Mouse (Mus musculus) liver, adult 2 months (tissue): ENCODE results near the gene Zfp563. TPM values are rescaled to one million over a fixed set of nuclear protein-coding genes. Genes with fewer than 3 reads are reported as not detected.

Experiments
- DNase-seq: peaks from one replicate; pipeline ENCODE4 v3.0.0-alpha.2; 2011; ENCODE audit warnings: low read depth, low spot score; ENCODE audit errors: extremely low read depth
- H3K27ac ChIP-seq: fragments of 200-500 bp; replicated peaks from 2 replicates; pipeline ENCODE4 v1.5.1; 2012; ENCODE audit warnings: low read depth, mild to moderate bottlenecking, control low read depth, inconsistent platforms, low read length; ENCODE audit not compliant: insufficient read depth
- H3K27me3 ChIP-seq: fragments of 200-500 bp; 2 replicates; pipeline ENCODE4 v1.6.1; 2012; ENCODE audit warnings: mild to moderate bottlenecking, moderate library complexity, low read length, inconsistent platforms; ENCODE audit not compliant: control insufficient read depth, insufficient read depth
- H3K36me3 ChIP-seq: fragments of 200-500 bp; 2 replicates; pipeline ENCODE4 v1.6.1; 2012; ENCODE audit warnings: low read length, inconsistent platforms; ENCODE audit not compliant: control insufficient read depth, insufficient read depth
- H3K4me1 ChIP-seq: fragments of 200-500 bp; 2 replicates; pipeline ENCODE4 v1.6.1; 2011; ENCODE audit warnings: low read length; ENCODE audit not compliant: control insufficient read depth, insufficient read depth
- H3K4me3 ChIP-seq: fragments of 200-500 bp; 2 replicates; pipeline ENCODE4 v1.5.1; 2011; ENCODE audit warnings: low read depth, mild to moderate bottlenecking, control low read depth, low read length, moderate library complexity; ENCODE audit not compliant: insufficient read depth
- H3K79me2 ChIP-seq: fragments of 200-500 bp; 2 replicates; pipeline ENCODE4 v1.6.1; 2012; ENCODE audit warnings: inconsistent platforms, mild to moderate bottlenecking, low read length, moderate library complexity; ENCODE audit not compliant: control insufficient read depth, insufficient read depth
- H3K9ac ChIP-seq: fragments of 200-500 bp; 2 replicates; pipeline ENCODE4 v1.6.1; 2012; ENCODE audit warnings: low read depth, mild to moderate bottlenecking, control low read depth, inconsistent platforms, low read length
- CTCF ChIP-seq: fragments of 200-500 bp; IDR thresholded peaks from 2 replicates; pipeline ENCODE4 v1.5.1; 2011; ENCODE audit warnings: low read depth, low read length, control low read depth
- POLR2A ChIP-seq: fragments of 200-500 bp; IDR thresholded peaks from 2 replicates; pipeline ENCODE4 v1.6.1; 2011; ENCODE audit warnings: low read length, control low read depth; ENCODE audit not compliant: insufficient read depth; ENCODE audit errors: extremely low read depth
- WGBS: fragments of 180-500 bp; shearing (Covaris S2); methylation state at CpG from one replicate; pipeline ENCODE4 v1.1.7; 2018; 5-methylcytosine and 5-hydroxymethylcytosine counted together
- polyA plus RNA-seq: library from polyadenylated mRNA; depleted of rRNA; stranded (reverse); fragments of >200 nt; gene quantifications from 2 replicates; pipeline ENCODE4 v1.2.3, GENCODE M21; 2012; rRNA removed
- total RNA-seq: library from RNA; depleted of rRNA; stranded (reverse); fragments of >200 nt; gene quantifications from 2 replicates; pipeline ENCODE4 v1.2.3, GENCODE M21; 2014; rRNA removed

Zfp563 gene
- total and polyA plus RNA-seq, 2 experiments: 0.65 to 3.9 TPM

DNA sequence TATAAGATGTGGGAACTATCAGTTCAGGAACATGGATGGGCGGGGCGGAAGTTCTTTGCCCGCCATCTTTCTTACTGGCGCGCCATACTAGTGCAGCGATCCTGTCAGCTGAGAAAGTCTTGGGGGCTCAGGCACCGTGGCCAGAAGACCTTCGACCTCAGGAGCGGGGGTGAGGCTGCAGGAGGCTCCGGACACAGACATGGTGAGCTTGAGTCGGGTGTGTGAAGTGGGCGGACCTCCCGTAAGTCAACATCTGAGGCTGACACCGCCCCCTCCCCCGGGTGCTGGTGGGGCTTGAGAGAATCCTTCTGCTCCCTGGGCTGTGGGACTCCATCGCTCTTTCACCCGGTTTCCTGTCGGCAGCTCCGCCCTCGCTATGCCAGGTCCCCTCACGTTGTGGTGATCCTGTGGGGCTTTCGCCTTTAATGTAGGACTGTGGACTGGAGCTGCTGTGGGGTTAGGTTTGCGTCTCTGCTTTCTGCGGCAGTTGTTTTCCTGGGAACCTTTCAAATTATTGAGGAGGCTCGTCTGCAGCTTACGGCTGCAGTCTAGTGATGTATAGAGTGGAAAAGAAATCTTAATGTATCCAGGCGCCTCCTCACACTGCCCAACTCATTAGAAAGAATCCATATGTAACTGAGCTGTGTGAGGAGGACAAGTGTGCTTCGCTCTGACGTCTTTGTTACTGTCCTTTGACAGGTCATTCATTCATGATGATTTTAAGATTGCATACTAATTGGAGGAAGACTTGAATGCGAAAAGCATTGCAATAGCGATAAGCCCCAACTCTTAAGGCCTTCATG, 3.5 kb downstream of the Zfp563 start:
- TF ChIP-seq POLR2A (no peak), CTCF (no peak)
- Histone ChIP-seq H3K79me2 (peaks cover 8% of the 10 kb centered on the region; the same call in 1 of the 2 replicates), H3K27me3 (no peaks in the 10 kb centered on the region), H3K4me1 (no peaks in the 10 kb centered on the region; the same call in 1 of the 2 replicates), H3K9ac (peak overlapping the region; percentile 73), H3K27ac (peak overlapping the region; percentile 35), H3K4me3 (peak overlapping the region; percentile 76), H3K36me3 (no peaks in the 10 kb centered on the region)
- peak; percentile 74 for DNase-seq
- WGBS: 2% methylated on average over 31 of the region's 31 CpGs

DNA sequence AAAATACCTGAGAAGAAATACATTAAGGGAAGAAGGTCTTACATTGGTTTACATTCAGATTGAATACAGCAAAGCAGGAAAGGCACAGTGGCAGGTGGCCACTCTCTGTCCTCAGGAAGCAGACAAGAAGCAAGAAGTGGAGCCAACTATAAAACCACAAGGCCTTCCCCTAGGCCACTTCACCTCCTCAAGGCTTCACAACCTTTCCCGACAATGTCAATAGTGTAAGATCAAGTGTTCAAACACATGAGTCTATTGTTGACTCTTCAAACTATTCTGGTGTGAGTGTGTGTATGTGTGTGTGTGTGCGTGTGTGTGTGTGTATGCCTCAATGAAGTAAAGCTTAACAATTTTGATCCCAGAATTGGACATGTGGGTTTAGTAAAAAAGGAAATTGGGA, 8.3 kb downstream of the Zfp563 start:
- 85% methylated on average over 2 of the region's 2 CpGs for WGBS

DNA sequence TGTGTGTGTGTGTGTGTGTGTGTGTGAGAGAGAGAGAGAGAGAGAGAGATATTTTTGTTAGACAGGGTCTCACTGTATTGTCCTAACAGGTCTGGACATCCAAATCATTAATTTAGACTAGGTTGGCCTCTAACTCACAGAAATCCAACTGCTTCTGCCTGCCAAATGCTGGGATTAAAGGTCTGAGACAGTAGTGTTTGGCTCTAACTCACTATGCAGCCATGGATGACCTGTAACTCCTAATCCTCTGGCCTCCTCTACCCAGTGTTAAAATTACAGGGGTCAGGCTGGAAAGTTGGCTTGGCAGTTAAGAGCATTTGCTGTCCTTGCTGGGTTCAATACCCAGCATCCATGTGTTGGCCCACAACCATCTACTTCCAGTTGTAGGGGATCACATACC, 35.4 kb downstream of the Zfp563 start:
- Histone ChIP-seq H3K27me3 (no peaks in the 10 kb centered on the region), H3K4me1 (no peaks in the 10 kb centered on the region), H3K79me2 (no peaks in the 10 kb centered on the region), H3K4me3 (no peak overlapping the region), H3K9ac (no peak overlapping the region), H3K36me3 (no peaks in the 10 kb centered on the region), H3K27ac (no peak overlapping the region)
- no peak for TF ChIP-seq CTCF
- TF ChIP-seq POLR2A: no peak
- peak; percentile 10 for DNase-seq

More for the DNA sequence above, 8.3 kb downstream of the Zfp563 start:
- Histone ChIP-seq H3K36me3 (peaks cover 2% of the 10 kb centered on the region; the same call in 1 of the 2 replicates), H3K79me2 (peaks cover 8% of the 10 kb centered on the region; the same call in 1 of the 2 replicates), H3K27ac (no peak overlapping the region), H3K4me3 (no peak overlapping the region), H3K4me1 (no peaks in the 10 kb centered on the region; the same call in 1 of the 2 replicates), H3K9ac (no peak overlapping the region), H3K27me3 (no peaks in the 10 kb centered on the region)
- no peak for DNase-seq
- TF ChIP-seq CTCF: no peak

DNA sequence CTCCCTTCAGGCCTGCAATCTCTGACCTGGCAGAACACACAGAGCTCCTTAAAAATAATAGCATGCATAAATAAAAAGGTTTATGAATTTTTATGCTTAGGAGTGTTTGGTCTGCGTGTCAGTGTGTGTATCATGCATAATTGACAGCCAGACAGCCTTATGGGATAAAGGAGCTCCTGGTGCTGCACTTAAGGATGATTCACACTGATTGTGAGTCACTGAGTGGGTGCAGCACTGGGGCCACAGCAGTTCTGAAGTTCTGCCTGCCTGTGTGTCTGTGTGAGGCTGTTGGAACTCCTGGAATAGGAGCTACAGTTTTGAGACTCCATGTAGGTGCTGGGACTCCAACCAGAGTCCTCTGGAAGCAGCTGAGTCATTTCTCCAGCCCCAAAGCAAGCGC, 37.1 kb downstream of the Zfp563 start:
- no peaks in the 10 kb centered on the region for H3K79me2 ChIP-seq
- no peaks in the 10 kb centered on the region for H3K36me3 ChIP-seq
- TF ChIP-seq CTCF: no peak
- no peak for DNase-seq
- no peak overlapping the region for H3K27ac ChIP-seq
- no peaks in the 10 kb centered on the region for H3K27me3 ChIP-seq
- H3K4me1 ChIP-seq: no peaks in the 10 kb centered on the region
- WGBS: 65% methylated on average over 2 of the region's 2 CpGs
- H3K9ac ChIP-seq: no peak overlapping the region
- no peak overlapping the region for H3K4me3 ChIP-seq

DNA sequence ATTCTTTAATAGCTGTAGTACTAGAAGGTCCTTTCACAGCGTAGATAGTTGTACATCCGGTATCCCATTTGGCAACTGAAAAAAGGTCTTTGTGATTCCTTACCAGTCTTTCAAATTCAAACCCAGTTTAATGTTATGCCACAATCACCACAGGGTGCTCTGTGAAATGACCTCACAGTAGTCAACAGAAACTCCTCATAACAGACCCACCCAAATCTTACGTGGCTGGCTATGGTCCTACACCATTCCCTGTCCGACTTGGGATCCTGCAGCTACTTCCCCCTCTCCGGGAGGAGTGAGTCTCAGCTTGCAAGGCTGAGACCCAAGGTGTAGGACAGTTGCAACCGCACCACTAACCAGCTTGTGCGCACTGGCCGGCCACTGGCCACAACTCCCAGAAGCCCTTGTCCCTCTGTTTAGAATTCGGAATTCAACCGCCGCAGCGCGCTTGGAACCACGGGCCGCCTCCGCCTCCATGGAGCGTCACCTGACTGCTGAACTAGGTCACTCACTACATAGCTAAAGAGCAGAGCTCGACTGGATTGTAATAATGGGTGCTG, 50.2 kb downstream of the Zfp563 start, which contains the start of gene Morc2b:
Morc2b (minus strand) TSS at position 423 of the 560 bp plus-strand sequence.
- 67% methylated on average over 18 of the region's 18 CpGs for WGBS
- Histone ChIP-seq H3K9ac (no peak within 1 kb of the TSS), H3K4me1 (no peaks in the 10 kb centered on the region), H3K36me3 (no peaks in the 10 kb centered on the region), H3K4me3 (no peak within 1 kb of the TSS), H3K27me3 (peaks cover 6% of the 10 kb centered on the region; the same call in 1 of the 2 replicates), H3K27ac (no peak within 1 kb of the TSS), H3K79me2 (no peaks in the 10 kb centered on the region)
- TF ChIP-seq CTCF: no peak
- no peak for TF ChIP-seq POLR2A
- DNase-seq: no peak

Other genes with a start within 250 kb of the Zfp563 start
- 2.4 and 2.7 TPM in 2 replicates for gene Zfp870, start 197.7 kb upstream of the Zfp563 start, total RNA-seq
- gene Zfp870, start 197.7 kb upstream of the Zfp563 start, polyA plus RNA-seq: 0.70 and 1.1 TPM in 2 replicates
- 332 and 362 TPM in 2 replicates for gene Cyp4f14, start 172.0 kb upstream of the Zfp563 start, total RNA-seq
- 529 and 597 TPM in 2 replicates for gene Cyp4f14, start 172.0 kb upstream of the Zfp563 start, polyA plus RNA-seq
- 62.2 and 69.0 TPM in 2 replicates for gene Cyp4f13, start 141.9 kb upstream of the Zfp563 start, total RNA-seq
- 83.7 and 109 TPM in 2 replicates for gene Cyp4f13, start 141.9 kb upstream of the Zfp563 start, polyA plus RNA-seq
- 2.1 and 3.2 TPM in 2 replicates for gene Zfp472, start 123.5 kb upstream of the Zfp563 start, total RNA-seq
- 0.24 and 0.28 TPM in 2 replicates for gene Zfp472, start 123.5 kb upstream of the Zfp563 start, polyA plus RNA-seq
- 3.4 and 4.5 TPM in 2 replicates for gene Zfp952, start 96.2 kb upstream of the Zfp563 start, total RNA-seq
- gene Zfp952, start 96.2 kb upstream of the Zfp563 start, polyA plus RNA-seq: 1.0 and 1.4 TPM in 2 replicates
- gene Zfp763, start 55.9 kb upstream of the Zfp563 start, total RNA-seq: 3.0 and 3.9 TPM in 2 replicates
- gene Zfp763, start 55.9 kb upstream of the Zfp563 start, polyA plus RNA-seq: 0.21 and 0.23 TPM in 2 replicates
- not detected in 2 replicates for gene 4921501E09Rik, start 21.3 kb upstream of the Zfp563 start, total RNA-seq
- not detected in 2 replicates for gene 4921501E09Rik, start 21.3 kb upstream of the Zfp563 start, polyA plus RNA-seq
- not detected in 2 replicates for gene Morc2b, start 50.4 kb downstream of the Zfp563 start, total RNA-seq
- not detected in 2 replicates for gene Morc2b, start 50.4 kb downstream of the Zfp563 start, polyA plus RNA-seq
- not detected in 2 replicates for gene Olfr55, start 79.1 kb downstream of the Zfp563 start, total RNA-seq
- not detected in 2 replicates for gene Olfr55, start 79.1 kb downstream of the Zfp563 start, polyA plus RNA-seq
- not detected in 2 replicates for gene Olfr239, start 102.0 kb downstream of the Zfp563 start, total RNA-seq
- gene Olfr239, start 102.0 kb downstream of the Zfp563 start, polyA plus RNA-seq: not detected in 2 replicates
- 0.07 TPM in 1 of 2 replicates, not detected in the other for gene Olfr1564, start 132.4 kb downstream of the Zfp563 start, total RNA-seq
- not detected in 2 replicates for gene Olfr1564, start 132.4 kb downstream of the Zfp563 start, polyA plus RNA-seq
- 7.9 and 8.7 TPM in 2 replicates for gene Zfp955a, start 165.8 kb downstream of the Zfp563 start, total RNA-seq
- gene Zfp955a, start 165.8 kb downstream of the Zfp563 start, polyA plus RNA-seq: 0.82 and 0.88 TPM in 2 replicates
- gene Olfr63, start 175.4 kb downstream of the Zfp563 start, total RNA-seq: not detected in 2 replicates
- gene Olfr63, start 175.4 kb downstream of the Zfp563 start, polyA plus RNA-seq: not detected in 2 replicates
- 4.4 and 5.3 TPM in 2 replicates for gene Zfp955b, start 200.2 kb downstream of the Zfp563 start, total RNA-seq
- 0.70 and 0.78 TPM in 2 replicates for gene Zfp955b, start 200.2 kb downstream of the Zfp563 start, polyA plus RNA-seq